Mouse (Mus musculus) liver, embryonic 13.5 days (tissue): Measurements from ENCODE around the gene Cdk20. TPM values are rescaled to one million over a fixed set of nuclear protein-coding genes. Genes with fewer than 3 reads are reported as not detected.

Source experiments
- ATAC-seq: fragments of 200-750 bp; cut with Nextera tagmentation; 2 replicates; pipeline ENCODE4 v1.8.0; 2017; ENCODE audit warnings: low read depth, mild to moderate bottlenecking, moderate number of reproducible peaks, moderate library complexity
- DNase-seq: peaks from one replicate; pipeline ENCODE4 v3.0.0; 2022
- H3K27ac ChIP-seq: fragments of 300-500 bp; sonication (generic); 2 replicates; pipeline ENCODE4 v1.5.1; 2015; ENCODE audit warnings: moderate library complexity, mild to moderate bottlenecking, inconsistent platforms
- H3K27me3 ChIP-seq: fragments of 300-500 bp; sonication (generic); 2 replicates; pipeline ENCODE4 v1.6.1; 2015; ENCODE audit warnings: mild to moderate bottlenecking, inconsistent platforms
- H3K36me3 ChIP-seq: fragments of 300-500 bp; sonication (generic); 2 replicates; pipeline ENCODE4 v1.6.1; 2015; ENCODE audit warnings: mild to moderate bottlenecking, inconsistent platforms
- H3K4me1 ChIP-seq: fragments of 300-500 bp; sonication (generic); replicated peaks from 2 replicates; pipeline ENCODE4 v1.6.1; 2015; ENCODE audit warnings: inconsistent platforms
- H3K4me2 ChIP-seq: fragments of 300-500 bp; sonication (generic); 2 replicates; pipeline ENCODE4 v1.6.1; 2015; ENCODE audit warnings: inconsistent platforms, mild to moderate bottlenecking, moderate library complexity
- H3K4me3 ChIP-seq: fragments of 300-500 bp; sonication (generic); replicated peaks from 2 replicates; pipeline ENCODE4 v1.5.1; 2015; ENCODE audit warnings: mild to moderate bottlenecking, inconsistent platforms
- H3K9ac ChIP-seq: fragments of 300-500 bp; sonication (generic); 2 replicates; pipeline ENCODE4 v1.6.1; 2015; ENCODE audit warnings: mild to moderate bottlenecking, inconsistent platforms
- H3K9me3 ChIP-seq: fragments of 300-500 bp; sonication (generic); replicated peaks from 2 replicates; pipeline ENCODE4 v1.6.1; 2016; ENCODE audit warnings: inconsistent platforms
- WGBS: fragments of 180-500 bp; shearing (Covaris S2); methylation state at CpG from one replicate; pipeline ENCODE4 v1.1.7; 2015; ENCODE audit not compliant: insufficient replicate concordance; 5-methylcytosine and 5-hydroxymethylcytosine counted together
- polyA plus RNA-seq: library from polyadenylated mRNA; unstranded; fragments of >200 nt; fragmentation: Nextera tagmentation; extraction: Ambion mirVana; gene quantifications from 2 replicates; pipeline ENCODE4 v1.2.1, GENCODE M21; 2015

The Cdk20 gene
- polyA plus RNA-seq, 1 experiment from 2014 or later, result 3.8 TPM

- ATAC-seq (no peak), DNase-seq (no peak)
Observed at GRCm38 (mm10) chr13:64424347-64424746, 7.8 kb upstream of the Cdk20 start.

DNA sequence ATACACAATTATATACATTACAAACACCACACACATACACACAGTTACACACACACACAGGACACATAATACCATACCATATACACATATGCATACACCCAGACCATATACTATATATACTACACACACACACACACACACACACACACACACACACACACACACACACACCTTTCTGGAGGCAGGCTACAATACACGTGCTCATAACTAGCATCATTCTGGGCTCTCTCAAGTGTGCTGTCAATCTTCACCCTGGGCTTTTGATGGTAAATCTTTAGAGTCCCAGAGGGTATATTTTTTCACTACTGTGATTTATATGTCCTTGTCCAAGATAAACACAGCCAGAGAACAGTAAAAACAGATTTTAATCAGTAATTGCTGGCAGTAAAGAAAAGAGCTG is 6.8 kb upstream of the Cdk20 start:
- Histone ChIP-seq H3K4me2 (no peak overlapping the region), H3K4me1 (peaks cover 9% of the 10 kb centered on the region; the same call in 1 of the 2 replicates), H3K36me3 (no peaks in the 10 kb centered on the region), H3K9me3 (no peaks in the 10 kb centered on the region), H3K27me3 (no peaks in the 10 kb centered on the region), H3K9ac (no peak overlapping the region), H3K4me3 (no peak overlapping the region), H3K27ac (no peak overlapping the region)
- 68% methylated on average over 1 of the region's 1 CpGs for WGBS
- ATAC-seq (no peak), DNase-seq (no peak)

More at GRCm38 (mm10) chr13:64424347-64424746, 7.8 kb upstream of the Cdk20 start:
- 56% methylated on average over 3 of the region's 3 CpGs for whole genome bisulfite sequencing
- Histone ChIP-seq H3K4me2 (no peak overlapping the region), H3K36me3 (no peaks in the 10 kb centered on the region), H3K9me3 (no peaks in the 10 kb centered on the region), H3K4me3 (no peak overlapping the region), H3K4me1 (peaks cover 9% of the 10 kb centered on the region; the same call in 1 of the 2 replicates), H3K9ac (no peak overlapping the region), H3K27me3 (no peaks in the 10 kb centered on the region), H3K27ac (no peak overlapping the region)

GRCm38 (mm10) chr13:64429328-64429727 is 2.8 kb upstream of the Cdk20 start:
- 19% methylated on average over 1 of the region's 1 CpGs for WGBS
- Histone ChIP-seq H3K9me3 (no peaks in the 10 kb centered on the region), H3K4me3 (no peak overlapping the region), H3K4me1 (peaks cover 23% of the 10 kb centered on the region), H3K27ac (no peak overlapping the region), H3K27me3 (no peaks in the 10 kb centered on the region), H3K36me3 (no peaks in the 10 kb centered on the region), H3K9ac (no peak overlapping the region), H3K4me2 (no peak overlapping the region)
- no peak for DNase-seq
- ATAC-seq, result no peak

DNA sequence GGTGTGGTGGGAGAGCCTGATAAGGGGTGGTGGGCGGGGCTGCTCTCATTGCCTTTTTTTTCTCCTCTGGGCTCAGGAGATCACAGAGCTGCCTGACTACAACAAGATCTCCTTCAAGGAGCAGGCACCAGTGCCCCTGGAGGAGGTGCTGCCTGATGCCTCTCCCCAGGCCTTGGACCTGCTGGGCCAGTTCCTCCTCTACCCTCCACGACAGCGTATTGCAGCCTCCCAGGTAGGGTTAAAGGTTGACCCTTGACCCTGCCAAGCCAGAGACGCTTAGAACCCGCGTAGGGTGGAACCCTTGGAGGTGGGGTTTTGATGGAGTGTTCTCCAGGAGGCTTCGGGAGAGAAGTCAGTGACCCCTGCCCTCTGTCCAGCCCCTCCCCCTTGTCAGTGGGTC is 5.7 kb downstream of the Cdk20 start:
- Histone ChIP-seq H3K9me3 (no peaks in the 10 kb centered on the region), H3K27me3 (no peaks in the 10 kb centered on the region), H3K27ac (no peak overlapping the region), H3K4me2 (no peak overlapping the region), H3K36me3 (peaks cover 4% of the 10 kb centered on the region; the same call in 1 of the 2 replicates), H3K4me3 (no peak overlapping the region), H3K9ac (no peak overlapping the region), H3K4me1 (peaks cover 15% of the 10 kb centered on the region)
- no peak for ATAC-seq
- DNase-seq, result no peak
- WGBS, result 65% methylated on average over 7 of the region's 7 CpGs

DNA sequence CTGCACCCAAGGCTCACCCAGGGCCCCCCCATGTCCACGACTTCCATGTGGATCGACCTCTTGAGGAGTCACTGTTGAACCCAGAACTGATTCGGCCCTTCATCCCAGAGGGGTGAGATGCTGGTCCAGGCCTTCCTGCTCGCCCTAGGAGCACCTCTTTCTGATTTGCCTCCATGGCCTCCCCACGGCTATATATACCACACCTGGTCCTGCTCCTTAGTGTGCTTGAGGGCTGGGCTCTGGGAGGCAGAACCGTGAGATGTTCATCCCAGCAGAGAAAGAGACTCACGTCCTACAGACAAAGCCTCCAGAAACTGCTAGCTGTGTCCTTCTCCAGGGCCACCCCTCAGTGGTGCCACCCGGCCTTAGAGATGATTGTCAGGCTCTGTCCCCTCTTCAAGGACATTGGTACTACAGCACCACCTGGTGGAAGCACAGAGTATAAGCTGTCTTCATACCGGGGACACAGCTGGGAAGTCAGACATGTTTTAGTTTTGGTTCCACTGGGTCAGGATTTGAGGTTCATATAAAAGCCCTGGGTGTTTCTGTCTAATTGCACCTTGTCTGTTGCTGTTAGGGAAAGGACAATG is 6.8 kb downstream of the Cdk20 start:
- peak; percentile 38; the same call in 1 of the 2 replicates for ATAC-seq
- Histone ChIP-seq H3K4me1 (peaks cover 9% of the 10 kb centered on the region; the same call in 1 of the 2 replicates), H3K4me3 (no peak overlapping the region), H3K9me3 (no peaks in the 10 kb centered on the region), H3K27ac (no peak overlapping the region), H3K9ac (no peak overlapping the region), H3K36me3 (peaks cover 4% of the 10 kb centered on the region; the same call in 1 of the 2 replicates), H3K4me2 (no peak overlapping the region), H3K27me3 (no peaks in the 10 kb centered on the region)
- DNase-seq, result peak; percentile 48
- 46% methylated on average over 9 of the region's 9 CpGs for WGBS

- no peak for DNase-seq
- no peak overlapping the region for H3K4me3 ChIP-seq
Observed at GRCm38 (mm10) chr13:64439471-64439870, 7.4 kb downstream of the Cdk20 start.

GRCm38 (mm10) chr13:64440592-64440991 is 8.5 kb downstream of the Cdk20 start:
- H3K27me3 ChIP-seq, result no peaks in the 10 kb centered on the region
- H3K4me3 ChIP-seq, result no peak overlapping the region
- H3K36me3 ChIP-seq, result peaks cover 4% of the 10 kb centered on the region; the same call in 1 of the 2 replicates
- H3K27ac ChIP-seq, result no peak overlapping the region
- H3K9me3 ChIP-seq, result no peaks in the 10 kb centered on the region
- H3K4me1 ChIP-seq, result peaks cover 15% of the 10 kb centered on the region; the same call in 1 of the 2 replicates
- no peak overlapping the region for H3K4me2 ChIP-seq
- DNase-seq, result no peak
- ATAC-seq, result no peak
- WGBS, result 18% methylated on average over 4 of the region's 4 CpGs
- H3K9ac ChIP-seq, result no peak overlapping the region

More at GRCm38 (mm10) chr13:64439471-64439870, 7.4 kb downstream of the Cdk20 start:
- H3K9me3 ChIP-seq, result no peaks in the 10 kb centered on the region
- peaks cover 4% of the 10 kb centered on the region; the same call in 1 of the 2 replicates for H3K36me3 ChIP-seq
- peaks cover 9% of the 10 kb centered on the region; the same call in 1 of the 2 replicates for H3K4me1 ChIP-seq
- no peak for ATAC-seq
- H3K4me2 ChIP-seq, result no peak overlapping the region
- no peak overlapping the region for H3K27ac ChIP-seq
- WGBS, result 70% methylated on average over 5 of the region's 5 CpGs
- no peaks in the 10 kb centered on the region for H3K27me3 ChIP-seq
- no peak overlapping the region for H3K9ac ChIP-seq

DNA sequence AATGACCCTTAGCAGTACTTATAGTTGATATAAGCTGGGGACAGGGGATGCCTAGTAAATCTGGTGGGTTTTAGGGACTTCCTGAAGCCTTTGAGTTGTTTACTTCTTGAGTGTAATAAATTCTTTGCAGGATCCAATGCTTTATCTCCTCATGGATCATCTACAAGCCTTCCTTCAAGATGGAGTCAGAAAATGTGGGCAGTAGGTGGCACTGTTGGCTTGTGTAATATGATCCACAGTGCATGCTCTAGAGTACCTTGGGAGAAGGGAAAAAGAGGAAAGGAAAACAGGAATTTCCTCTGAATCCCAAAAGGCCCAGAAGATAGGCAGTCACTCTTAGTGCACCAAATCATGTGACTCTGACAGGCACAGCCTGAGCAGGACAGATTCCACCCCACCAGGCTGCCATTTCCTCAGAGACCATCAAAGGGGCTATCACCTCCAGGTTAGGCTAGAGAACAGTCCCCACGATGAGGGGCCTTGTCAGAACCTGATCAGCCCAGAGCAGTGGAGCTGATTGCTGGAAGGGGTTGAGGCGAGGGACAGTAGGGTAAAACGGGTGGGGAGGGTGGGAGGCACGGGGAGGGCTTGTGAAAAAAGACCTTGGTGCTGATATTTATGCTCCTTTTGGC is 11.3 kb downstream of the Cdk20 start:
- Histone ChIP-seq H3K27me3 (no peaks in the 10 kb centered on the region), H3K36me3 (peaks cover 4% of the 10 kb centered on the region; the same call in 1 of the 2 replicates), H3K4me3 (no peak overlapping the region), H3K4me2 (no peak overlapping the region), H3K4me1 (peaks cover 9% of the 10 kb centered on the region; the same call in 1 of the 2 replicates), H3K9me3 (no peaks in the 10 kb centered on the region), H3K27ac (no peak overlapping the region), H3K9ac (no peak overlapping the region)
- ATAC-seq (no peak), DNase-seq (no peak)
- 44% methylated on average over 4 of the region's 4 CpGs for WGBS

DNA sequence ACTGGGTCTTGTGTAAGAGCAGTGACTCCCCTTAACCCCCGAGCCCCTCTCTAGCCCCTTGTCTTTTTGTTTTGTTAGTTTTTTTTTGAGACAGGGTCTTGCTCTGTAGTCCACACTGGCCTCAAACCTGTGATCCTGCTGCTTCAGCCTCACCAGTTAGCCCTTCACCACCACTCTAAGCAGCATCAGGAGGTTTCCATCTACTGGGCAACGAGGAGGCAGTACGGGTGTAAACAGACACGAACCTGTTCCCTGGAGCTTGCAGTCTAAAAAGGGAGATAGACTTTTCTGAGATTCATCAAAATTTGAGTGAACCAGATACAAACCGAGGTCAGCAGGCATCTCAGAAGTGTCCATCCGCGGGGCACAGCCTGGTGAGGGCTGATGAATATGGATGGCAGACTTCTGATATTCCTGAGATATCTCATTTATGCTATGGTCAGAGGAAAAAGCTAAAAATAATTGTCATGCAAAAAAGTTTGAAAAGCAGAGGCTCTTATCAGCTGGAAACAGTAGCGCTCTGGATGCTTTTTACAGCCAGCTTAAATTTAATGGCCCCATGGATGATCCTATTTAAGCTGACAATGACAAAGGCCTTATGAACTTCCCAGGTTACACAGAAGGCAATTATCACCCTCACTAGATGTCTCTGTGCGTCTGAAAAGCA is 13.3 kb downstream of the Cdk20 start:
- Histone ChIP-seq H3K27ac (no peak overlapping the region), H3K4me1 (peaks cover 29% of the 10 kb centered on the region), H3K9ac (no peak overlapping the region), H3K4me2 (no peak overlapping the region), H3K4me3 (no peak overlapping the region), H3K27me3 (no peaks in the 10 kb centered on the region), H3K36me3 (no peaks in the 10 kb centered on the region), H3K9me3 (no peaks in the 10 kb centered on the region)
- ATAC-seq (0 out of 2 replicates have a peak, but pooled peaks have one; percentile 16), DNase-seq (no peak)
- WGBS, result 34% methylated on average over 9 of the region's 9 CpGs

- Histone ChIP-seq H3K27ac (no peak overlapping the region), H3K36me3 (no peaks in the 10 kb centered on the region), H3K4me3 (no peak overlapping the region), H3K4me1 (peaks cover 31% of the 10 kb centered on the region), H3K9ac (no peak overlapping the region), H3K27me3 (no peaks in the 10 kb centered on the region), H3K4me2 (no peak overlapping the region), H3K9me3 (no peaks in the 10 kb centered on the region)
- no peak for DNase-seq
- peak; percentile 62 for ATAC-seq
- WGBS, result 0% methylated on average over 1 of the region's 1 CpGs
Observed at GRCm38 (mm10) chr13:64447947-64448346, 15.8 kb downstream of the Cdk20 start.

DNA sequence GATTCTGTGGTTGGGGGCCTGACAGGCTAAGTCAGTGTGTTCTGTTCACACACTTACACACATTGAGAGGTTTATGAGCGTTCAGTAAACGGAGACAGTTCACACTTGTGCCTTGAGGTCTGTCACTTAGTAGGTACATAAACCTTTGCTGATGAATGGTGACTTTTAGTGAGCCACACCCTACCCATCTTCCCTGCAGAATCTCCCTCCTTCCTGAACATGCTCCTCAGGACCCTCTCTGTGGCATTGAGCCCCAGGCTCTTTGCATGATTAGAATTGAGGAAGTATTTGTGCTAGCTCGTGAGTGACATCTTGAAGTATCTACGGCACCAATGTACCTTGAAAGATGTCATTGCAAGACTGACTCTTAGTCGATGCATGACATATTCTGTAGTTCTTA is 16.6 kb downstream of the Cdk20 start:
- ATAC-seq (no peak), DNase-seq (no peak)
- no peak overlapping the region for H3K27ac ChIP-seq
- H3K9ac ChIP-seq, result no peak overlapping the region
- H3K36me3 ChIP-seq, result no peaks in the 10 kb centered on the region
- no peak overlapping the region for H3K4me3 ChIP-seq
- H3K9me3 ChIP-seq, result no peaks in the 10 kb centered on the region
- no peaks in the 10 kb centered on the region for H3K27me3 ChIP-seq
- H3K4me2 ChIP-seq, result no peak overlapping the region
- WGBS, result 62% methylated on average over 5 of the region's 5 CpGs
- H3K4me1 ChIP-seq, result peaks cover 31% of the 10 kb centered on the region
